Mouse (Mus musculus): Measurements from ENCODE around the gene Taok3. TPM values are rescaled to one million over a fixed set of nuclear protein-coding genes. Genes with fewer than 3 reads are reported as not detected.

The Taok3 gene
- polyA plus RNA-seq, 1 experiment from 2014 or later, result 33.1 TPM

DNA sequence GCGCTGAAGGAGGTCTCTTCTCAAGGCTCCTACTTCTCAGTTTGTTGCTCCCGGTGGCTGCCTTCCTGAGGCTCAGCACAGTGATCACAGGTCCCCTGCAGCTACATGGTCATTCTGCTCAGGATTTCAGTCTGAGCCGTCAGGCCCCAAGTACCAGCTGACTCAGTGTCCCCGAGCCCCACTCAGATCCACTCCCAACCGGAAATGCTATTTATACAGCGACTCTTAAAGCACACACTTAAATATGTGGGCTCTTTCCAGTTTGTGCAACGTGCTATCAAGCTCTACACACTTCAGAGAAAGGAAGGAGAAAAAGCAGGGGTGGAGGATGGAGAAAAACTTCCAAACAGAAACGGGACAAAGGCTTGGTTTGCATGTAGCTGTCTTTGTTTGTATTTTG, 56.0 kb downstream of the Taok3 start:
- no peaks in the 10 kb centered on the region for H3K36me3 ChIP-seq (ENCODE audit: control insufficient read depth, insufficient read depth, low read length)
- no peak overlapping the region for H3K4me2 ChIP-seq (ENCODE audit: low read depth, low read length)
- H3K27me3 ChIP-seq (ENCODE audit: control insufficient read depth, insufficient read depth, low read length), result no peaks in the 10 kb centered on the region

GRCm38 (mm10) chr5:117178079-117178478, 58.1 kb downstream of the Taok3 start:
- Histone ChIP-seq H3K36me3 (ENCODE audit: control insufficient read depth, insufficient read depth, low read length) (no peaks in the 10 kb centered on the region), H3K9ac (ENCODE audit: low read length) (no peak overlapping the region), H3K9me3 (replicated peaks; ENCODE audit: control insufficient read depth, low read length) (no peaks in the 10 kb centered on the region), H3K4me3 (replicated peaks; ENCODE audit: low read length) (no peak overlapping the region), H3K27ac (ENCODE audit: low read length) (no peak overlapping the region), H3K4me1 (ENCODE audit: control insufficient read depth, insufficient read depth, low read length) (no peaks in the 10 kb centered on the region; the same call in 1 of the 2 replicates), H3K27me3 (ENCODE audit: control insufficient read depth, insufficient read depth, low read length) (no peaks in the 10 kb centered on the region), H3K4me2 (ENCODE audit: low read depth, low read length) (no peak overlapping the region)
- no peak for ATAC-seq (ENCODE audit: insufficient read depth, low FRiP score)
- 59% methylated on average over 6 of the region's 6 CpGs for WGBS

More for the DNA sequence above, 56.0 kb downstream of the Taok3 start:
- ATAC-seq (ENCODE audit: insufficient read depth, low FRiP score), result no peak
- WGBS, result 72% methylated on average over 8 of the region's 8 CpGs
- no peak overlapping the region for H3K27ac ChIP-seq (ENCODE audit: low read length)
- no peaks in the 10 kb centered on the region for H3K4me1 ChIP-seq (ENCODE audit: control insufficient read depth, insufficient read depth, low read length)
- no peak overlapping the region for H3K4me3 ChIP-seq (replicated peaks; ENCODE audit: low read length)
- no peaks in the 10 kb centered on the region for H3K9me3 ChIP-seq (replicated peaks; ENCODE audit: control insufficient read depth, low read length)
- no peak overlapping the region for H3K9ac ChIP-seq (ENCODE audit: low read length)

DNA sequence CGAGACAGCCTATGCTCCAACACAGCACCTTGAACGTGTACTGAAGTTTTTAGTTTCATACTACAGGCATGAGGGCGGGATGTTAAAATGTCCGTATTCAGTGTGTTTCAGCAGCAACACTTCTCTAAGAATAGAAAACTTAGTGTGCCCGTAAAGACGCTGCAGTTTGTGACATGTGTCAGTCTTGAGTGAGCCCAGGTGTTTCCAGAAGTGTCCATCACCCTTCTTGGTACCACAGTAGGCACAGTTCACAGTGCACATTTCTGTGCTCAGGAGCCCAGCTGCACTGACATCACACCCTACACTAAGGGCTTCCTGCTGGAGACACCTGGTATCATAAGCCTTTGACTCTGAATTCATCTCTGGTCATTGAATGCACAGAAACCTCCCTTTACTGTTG, 58.6 kb downstream of the Taok3 start:
- Histone ChIP-seq H3K4me2 (ENCODE audit: low read depth, low read length) (no peak overlapping the region), H3K4me1 (ENCODE audit: control insufficient read depth, insufficient read depth, low read length) (no peaks in the 10 kb centered on the region; the same call in 1 of the 2 replicates), H3K9ac (ENCODE audit: low read length) (no peak overlapping the region), H3K4me3 (replicated peaks; ENCODE audit: low read length) (no peak overlapping the region), H3K27ac (ENCODE audit: low read length) (no peak overlapping the region), H3K27me3 (ENCODE audit: control insufficient read depth, insufficient read depth, low read length) (no peaks in the 10 kb centered on the region), H3K9me3 (replicated peaks; ENCODE audit: control insufficient read depth, low read length) (no peaks in the 10 kb centered on the region), H3K36me3 (ENCODE audit: control insufficient read depth, insufficient read depth, low read length) (no peaks in the 10 kb centered on the region)
- no peak for ATAC-seq (ENCODE audit: insufficient read depth, low FRiP score)
- WGBS, result 55% methylated on average over 6 of the region's 6 CpGs

GRCm38 (mm10) chr5:117181921-117182320, 62.0 kb downstream of the Taok3 start:
- Histone ChIP-seq H3K27me3 (ENCODE audit: control insufficient read depth, insufficient read depth, low read length) (no peaks in the 10 kb centered on the region), H3K36me3 (ENCODE audit: control insufficient read depth, insufficient read depth, low read length) (0 out of 2 replicates have a peak, but pooled peaks cover 15% of the 10 kb centered on the region), H3K9ac (ENCODE audit: low read length) (no peak overlapping the region), H3K9me3 (replicated peaks; ENCODE audit: control insufficient read depth, low read length) (peaks cover 11% of the 10 kb centered on the region), H3K27ac (ENCODE audit: low read length) (peak overlapping the region; percentile 9; the same call in 1 of the 2 replicates), H3K4me1 (ENCODE audit: control insufficient read depth, insufficient read depth, low read length) (no peaks in the 10 kb centered on the region; the same call in 1 of the 2 replicates), H3K4me2 (ENCODE audit: low read depth, low read length) (no peak overlapping the region), H3K4me3 (replicated peaks; ENCODE audit: low read length) (no peak overlapping the region)
- no peak for ATAC-seq (ENCODE audit: insufficient read depth, low FRiP score)
- 62% methylated on average over 5 of the region's 5 CpGs for WGBS

GRCm38 (mm10) chr5:117182411-117182810, 62.5 kb downstream of the Taok3 start:
- H3K27ac ChIP-seq (ENCODE audit: low read length), result peak overlapping the region; percentile 9; the same call in 1 of the 2 replicates
- WGBS, result 65% methylated on average over 3 of the region's 3 CpGs
- H3K4me1 ChIP-seq (ENCODE audit: control insufficient read depth, insufficient read depth, low read length), result no peaks in the 10 kb centered on the region; the same call in 1 of the 2 replicates
- no peak; the same call in 1 of the 2 replicates for ATAC-seq (ENCODE audit: insufficient read depth, low FRiP score)
- 0 out of 2 replicates have a peak, but pooled peaks cover 15% of the 10 kb centered on the region for H3K36me3 ChIP-seq (ENCODE audit: control insufficient read depth, insufficient read depth, low read length)
- H3K9me3 ChIP-seq (replicated peaks; ENCODE audit: control insufficient read depth, low read length), result peaks cover 11% of the 10 kb centered on the region
- no peak overlapping the region for H3K9ac ChIP-seq (ENCODE audit: low read length)
- H3K4me3 ChIP-seq (replicated peaks; ENCODE audit: low read length), result no peak overlapping the region
- no peak overlapping the region for H3K4me2 ChIP-seq (ENCODE audit: low read depth, low read length)
- H3K27me3 ChIP-seq (ENCODE audit: control insufficient read depth, insufficient read depth, low read length), result no peaks in the 10 kb centered on the region

- WGBS, result 84% methylated on average over 6 of the region's 6 CpGs
- Histone ChIP-seq H3K27ac (ENCODE audit: low read length) (no peak overlapping the region), H3K4me3 (replicated peaks; ENCODE audit: low read length) (no peak overlapping the region), H3K4me1 (ENCODE audit: control insufficient read depth, insufficient read depth, low read length) (no peaks in the 10 kb centered on the region; the same call in 1 of the 2 replicates), H3K36me3 (ENCODE audit: control insufficient read depth, insufficient read depth, low read length) (0 out of 2 replicates have a peak, but pooled peaks cover 15% of the 10 kb centered on the region), H3K4me2 (ENCODE audit: low read depth, low read length) (no peak overlapping the region), H3K9me3 (replicated peaks; ENCODE audit: control insufficient read depth, low read length) (peaks cover 11% of the 10 kb centered on the region), H3K9ac (ENCODE audit: low read length) (no peak overlapping the region), H3K27me3 (ENCODE audit: control insufficient read depth, insufficient read depth, low read length) (no peaks in the 10 kb centered on the region)
- ATAC-seq (ENCODE audit: insufficient read depth, low FRiP score), result no peak
Measured at GRCm38 (mm10) chr5:117184832-117185231, 64.9 kb downstream of the Taok3 start.

GRCm38 (mm10) chr5:117185673-117186072, 65.7 kb downstream of the Taok3 start:
- Histone ChIP-seq H3K27ac (ENCODE audit: low read length) (no peak overlapping the region), H3K4me3 (replicated peaks; ENCODE audit: low read length) (no peak overlapping the region), H3K4me1 (ENCODE audit: control insufficient read depth, insufficient read depth, low read length) (no peaks in the 10 kb centered on the region; the same call in 1 of the 2 replicates), H3K9ac (ENCODE audit: low read length) (no peak overlapping the region), H3K27me3 (ENCODE audit: control insufficient read depth, insufficient read depth, low read length) (no peaks in the 10 kb centered on the region), H3K4me2 (ENCODE audit: low read depth, low read length) (no peak overlapping the region), H3K9me3 (replicated peaks; ENCODE audit: control insufficient read depth, low read length) (peaks cover 11% of the 10 kb centered on the region), H3K36me3 (ENCODE audit: control insufficient read depth, insufficient read depth, low read length) (0 out of 2 replicates have a peak, but pooled peaks cover 15% of the 10 kb centered on the region)
- WGBS, result 87% methylated on average over 7 of the region's 7 CpGs
- ATAC-seq (ENCODE audit: insufficient read depth, low FRiP score), result no peak

GRCm38 (mm10) chr5:117192061-117192460, 72.1 kb downstream of the Taok3 start:
- no peak overlapping the region for H3K4me2 ChIP-seq (ENCODE audit: low read depth, low read length)
- no peaks in the 10 kb centered on the region for H3K36me3 ChIP-seq (ENCODE audit: control insufficient read depth, insufficient read depth, low read length)
- H3K27me3 ChIP-seq (ENCODE audit: control insufficient read depth, insufficient read depth, low read length), result no peaks in the 10 kb centered on the region
- no peak overlapping the region for H3K9ac ChIP-seq (ENCODE audit: low read length)
- H3K9me3 ChIP-seq (replicated peaks; ENCODE audit: control insufficient read depth, low read length), result no peaks in the 10 kb centered on the region
- H3K27ac ChIP-seq (ENCODE audit: low read length), result no peak overlapping the region
- H3K4me1 ChIP-seq (ENCODE audit: control insufficient read depth, insufficient read depth, low read length), result no peaks in the 10 kb centered on the region
- H3K4me3 ChIP-seq (replicated peaks; ENCODE audit: low read length), result no peak overlapping the region
- 82% methylated on average over 6 of the region's 6 CpGs for WGBS
- no peak for ATAC-seq (ENCODE audit: insufficient read depth, low FRiP score)

GRCm38 (mm10) chr5:117193748-117194147, 73.8 kb downstream of the Taok3 start:
- no peak overlapping the region for H3K4me3 ChIP-seq (replicated peaks; ENCODE audit: low read length)
- no peaks in the 10 kb centered on the region for H3K27me3 ChIP-seq (ENCODE audit: control insufficient read depth, insufficient read depth, low read length)
- no peak overlapping the region for H3K27ac ChIP-seq (ENCODE audit: low read length)
- no peak overlapping the region for H3K9ac ChIP-seq (ENCODE audit: low read length)
- peaks cover 10% of the 10 kb centered on the region for H3K36me3 ChIP-seq (ENCODE audit: control insufficient read depth, insufficient read depth, low read length)
- no peak overlapping the region for H3K4me2 ChIP-seq (ENCODE audit: low read depth, low read length)
- no peaks in the 10 kb centered on the region for H3K4me1 ChIP-seq (ENCODE audit: control insufficient read depth, insufficient read depth, low read length)
- no peaks in the 10 kb centered on the region for H3K9me3 ChIP-seq (replicated peaks; ENCODE audit: control insufficient read depth, low read length)
- 82% methylated on average over 7 of the region's 7 CpGs for WGBS
- ATAC-seq (ENCODE audit: insufficient read depth, low FRiP score), result no peak
